Mouse (Mus musculus): Measurements from ENCODE around the gene Trim16. TPM values are rescaled to one million over a fixed set of nuclear protein-coding genes. Genes with fewer than 3 reads are reported as not detected.

Gene Trim16
- polyA plus RNA-seq, 1 experiment, result 9.0 TPM

GRCm38 (mm10) chr11:62847655-62848191 lies 27.7 kb downstream of the Trim16 start:
- peak; percentile 20 for DNase-seq
- no peaks in the 10 kb centered on the region for H3K27me3 ChIP-seq (ENCODE audit: control insufficient read depth, insufficient read depth, low read length)
- TF ChIP-seq CTCF (IDR thresholded peaks at IDR 0.05; ENCODE audit: borderline replicate concordance, control insufficient read depth, extremely low read depth, insufficient read depth, low read length, poor library complexity), result no peak
- TF ChIP-seq POLR2A (IDR thresholded peaks at IDR 0.05; ENCODE audit: control insufficient read depth, extremely low read depth, insufficient read depth, low read length, poor library complexity), result no peak
- 0 out of 2 replicates have a peak overlapping the region, but pooled peaks have one; percentile 26 for H3K4me3 ChIP-seq (ENCODE audit: control insufficient read depth, insufficient read depth, low read length)
- peaks cover 17% of the 10 kb centered on the region for H3K4me1 ChIP-seq (replicated peaks; ENCODE audit: control insufficient read depth, insufficient read depth, low read length)
- peak overlapping the region; percentile 72 for H3K27ac ChIP-seq (ENCODE audit: control insufficient read depth, insufficient read depth, low read length)
- no peaks in the 10 kb centered on the region for H3K36me3 ChIP-seq (ENCODE audit: control insufficient read depth, insufficient read depth, low read length)
- WGBS, result 66% methylated on average over 4 of the region's 4 CpGs

- DNase-seq, result no peak
- 94% methylated on average over 2 of the region's 2 CpGs for WGBS
These were observed 28.3 kb downstream of the Trim16 start for GRCm38 (mm10) chr11:62848301-62848700.

GRCm38 (mm10) chr11:62851199-62851598 lies 31.2 kb downstream of the Trim16 start:
- no peaks in the 10 kb centered on the region for H3K27me3 ChIP-seq (ENCODE audit: control insufficient read depth, insufficient read depth, low read length)
- TF ChIP-seq CTCF (IDR thresholded peaks at IDR 0.05; ENCODE audit: borderline replicate concordance, control insufficient read depth, extremely low read depth, insufficient read depth, low read length, poor library complexity), result no peak
- no peak for TF ChIP-seq POLR2A (IDR thresholded peaks at IDR 0.05; ENCODE audit: control insufficient read depth, extremely low read depth, insufficient read depth, low read length, poor library complexity)
- H3K27ac ChIP-seq (ENCODE audit: control insufficient read depth, insufficient read depth, low read length), result no peak overlapping the region
- no peak for DNase-seq
- H3K4me1 ChIP-seq (replicated peaks; ENCODE audit: control insufficient read depth, insufficient read depth, low read length), result peaks cover 9% of the 10 kb centered on the region
- no peaks in the 10 kb centered on the region for H3K36me3 ChIP-seq (ENCODE audit: control insufficient read depth, insufficient read depth, low read length)
- WGBS, result 97% methylated on average over 1 of the region's 1 CpGs
- H3K4me3 ChIP-seq (ENCODE audit: control insufficient read depth, insufficient read depth, low read length), result no peak overlapping the region

More at GRCm38 (mm10) chr11:62848301-62848700, 28.3 kb downstream of the Trim16 start:
- no peak for TF ChIP-seq POLR2A (IDR thresholded peaks at IDR 0.05; ENCODE audit: control insufficient read depth, extremely low read depth, insufficient read depth, low read length, poor library complexity)
- H3K36me3 ChIP-seq (ENCODE audit: control insufficient read depth, insufficient read depth, low read length), result no peaks in the 10 kb centered on the region
- no peaks in the 10 kb centered on the region for H3K27me3 ChIP-seq (ENCODE audit: control insufficient read depth, insufficient read depth, low read length)
- H3K27ac ChIP-seq (ENCODE audit: control insufficient read depth, insufficient read depth, low read length), result no peak overlapping the region
- H3K4me3 ChIP-seq (ENCODE audit: control insufficient read depth, insufficient read depth, low read length), result no peak overlapping the region
- H3K4me1 ChIP-seq (replicated peaks; ENCODE audit: control insufficient read depth, insufficient read depth, low read length), result peaks cover 17% of the 10 kb centered on the region

DNA sequence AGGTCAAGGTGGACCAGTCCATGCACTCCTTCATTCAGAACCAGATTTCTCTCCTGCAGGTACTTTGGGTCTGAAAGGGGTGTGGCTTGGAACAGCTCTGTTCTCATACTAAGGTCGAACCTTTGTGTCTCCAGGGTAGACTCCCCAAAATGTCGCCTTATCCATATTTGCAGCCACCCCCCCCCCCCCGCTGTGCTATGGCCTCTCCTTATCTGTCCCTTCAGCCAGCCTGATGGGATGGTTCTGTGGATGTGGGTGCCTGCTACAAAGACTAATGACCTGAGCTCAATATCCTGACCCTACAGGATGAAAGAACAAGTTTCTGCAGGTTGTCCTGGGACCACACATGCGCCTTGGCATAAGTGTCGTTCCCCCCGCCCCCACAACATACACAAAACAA lies 33.3 kb downstream of the Trim16 start:
- DNase-seq, result no peak
- H3K36me3 ChIP-seq (ENCODE audit: control insufficient read depth, insufficient read depth, low read length), result no peaks in the 10 kb centered on the region
- no peak overlapping the region for H3K27ac ChIP-seq (ENCODE audit: control insufficient read depth, insufficient read depth, low read length)
- H3K27me3 ChIP-seq (ENCODE audit: control insufficient read depth, insufficient read depth, low read length), result no peaks in the 10 kb centered on the region
- WGBS, result 95% methylated on average over 6 of the region's 6 CpGs
- no peak overlapping the region for H3K4me3 ChIP-seq (ENCODE audit: control insufficient read depth, insufficient read depth, low read length)
- H3K4me1 ChIP-seq (replicated peaks; ENCODE audit: control insufficient read depth, insufficient read depth, low read length), result no peaks in the 10 kb centered on the region
- TF ChIP-seq POLR2A (IDR thresholded peaks at IDR 0.05; ENCODE audit: control insufficient read depth, extremely low read depth, insufficient read depth, low read length, poor library complexity) (no peak), CTCF (IDR thresholded peaks at IDR 0.05; ENCODE audit: borderline replicate concordance, control insufficient read depth, extremely low read depth, insufficient read depth, low read length, poor library complexity) (no peak)

DNA sequence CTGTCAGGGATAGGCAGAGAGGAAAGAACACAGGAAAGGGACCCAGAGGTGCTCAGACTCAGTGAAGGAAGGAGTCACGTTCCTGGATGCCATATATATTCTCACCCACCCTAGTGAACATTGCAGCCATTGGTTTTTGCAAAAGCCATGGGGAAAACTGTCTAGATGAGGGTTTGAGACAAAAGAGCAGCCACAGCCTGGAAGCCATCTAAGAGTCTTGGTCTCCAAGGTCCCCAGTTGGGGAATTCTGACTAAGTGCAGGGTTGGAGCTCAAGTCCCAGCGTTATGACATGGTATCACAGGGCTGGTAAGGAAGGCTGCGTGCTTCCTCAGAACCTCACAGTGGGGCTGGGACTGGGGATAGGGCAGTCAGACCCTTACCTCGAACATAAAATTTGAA lies 45.5 kb downstream of the Trim16 start:
- no peak for DNase-seq
- Histone ChIP-seq H3K4me1 (replicated peaks; ENCODE audit: control insufficient read depth, insufficient read depth, low read length) (no peaks in the 10 kb centered on the region), H3K4me3 (ENCODE audit: control insufficient read depth, insufficient read depth, low read length) (no peak overlapping the region), H3K36me3 (ENCODE audit: control insufficient read depth, insufficient read depth, low read length) (no peaks in the 10 kb centered on the region), H3K27me3 (ENCODE audit: control insufficient read depth, insufficient read depth, low read length) (no peaks in the 10 kb centered on the region), H3K27ac (ENCODE audit: control insufficient read depth, insufficient read depth, low read length) (no peak overlapping the region)
- TF ChIP-seq POLR2A (IDR thresholded peaks at IDR 0.05; ENCODE audit: control insufficient read depth, extremely low read depth, insufficient read depth, low read length, poor library complexity), result no peak
- no peak for TF ChIP-seq CTCF (IDR thresholded peaks at IDR 0.05; ENCODE audit: borderline replicate concordance, control insufficient read depth, extremely low read depth, insufficient read depth, low read length, poor library complexity)
- WGBS, result 92% methylated on average over 4 of the region's 4 CpGs

DNA sequence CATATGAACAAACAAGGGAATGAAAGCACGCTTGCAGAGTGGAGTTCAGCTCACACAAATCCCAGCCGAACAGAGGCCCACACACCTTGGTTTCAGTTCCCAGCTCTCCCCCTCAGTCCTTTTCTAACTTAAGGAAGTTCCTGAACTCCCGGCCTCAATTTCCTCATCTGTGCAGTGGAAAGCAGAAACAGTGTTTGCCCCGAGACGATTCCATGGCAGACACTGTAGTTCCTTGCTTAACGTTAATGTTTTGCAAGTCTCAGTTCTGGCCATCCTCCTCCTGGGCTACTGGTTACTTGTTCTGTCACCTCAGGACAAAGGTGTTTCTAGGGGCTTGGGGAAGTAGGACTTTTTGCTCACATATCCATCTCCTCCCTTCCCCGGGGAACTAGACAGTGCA lies 46.7 kb downstream of the Trim16 start:
- Histone ChIP-seq H3K27me3 (ENCODE audit: control insufficient read depth, insufficient read depth, low read length) (no peaks in the 10 kb centered on the region), H3K27ac (ENCODE audit: control insufficient read depth, insufficient read depth, low read length) (no peak overlapping the region), H3K4me1 (replicated peaks; ENCODE audit: control insufficient read depth, insufficient read depth, low read length) (no peaks in the 10 kb centered on the region), H3K36me3 (ENCODE audit: control insufficient read depth, insufficient read depth, low read length) (no peaks in the 10 kb centered on the region), H3K4me3 (ENCODE audit: control insufficient read depth, insufficient read depth, low read length) (no peak overlapping the region)
- 78% methylated on average over 7 of the region's 7 CpGs for WGBS
- TF ChIP-seq CTCF (IDR thresholded peaks at IDR 0.05; ENCODE audit: borderline replicate concordance, control insufficient read depth, extremely low read depth, insufficient read depth, low read length, poor library complexity) (no peak), POLR2A (IDR thresholded peaks at IDR 0.05; ENCODE audit: control insufficient read depth, extremely low read depth, insufficient read depth, low read length, poor library complexity) (no peak)
- DNase-seq, result no peak

DNA sequence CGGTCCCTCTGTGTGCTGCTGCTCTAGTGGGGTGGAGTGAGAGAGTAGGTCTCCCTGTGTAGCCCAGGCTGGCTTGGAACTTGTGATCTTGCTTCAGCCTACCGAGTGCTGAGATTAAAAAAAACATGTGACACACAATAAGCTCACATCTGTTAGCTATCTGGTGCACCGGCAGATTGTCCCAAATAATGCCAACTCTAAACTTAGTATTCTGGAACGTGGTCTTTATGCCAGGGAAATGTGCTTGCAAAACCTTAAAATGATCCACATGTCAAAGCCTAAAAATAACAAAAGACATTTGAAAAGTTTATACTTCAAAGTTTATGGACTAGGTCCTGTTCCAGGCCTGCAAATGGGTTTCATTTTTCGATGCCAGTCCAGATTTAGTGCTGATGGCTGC lies 49.2 kb downstream of the Trim16 start:
- no peak for DNase-seq
- Histone ChIP-seq H3K36me3 (ENCODE audit: control insufficient read depth, insufficient read depth, low read length) (no peaks in the 10 kb centered on the region), H3K27me3 (ENCODE audit: control insufficient read depth, insufficient read depth, low read length) (no peaks in the 10 kb centered on the region), H3K4me3 (ENCODE audit: control insufficient read depth, insufficient read depth, low read length) (no peak overlapping the region), H3K4me1 (replicated peaks; ENCODE audit: control insufficient read depth, insufficient read depth, low read length) (no peaks in the 10 kb centered on the region), H3K27ac (ENCODE audit: control insufficient read depth, insufficient read depth, low read length) (no peak overlapping the region)
- TF ChIP-seq POLR2A (IDR thresholded peaks at IDR 0.05; ENCODE audit: control insufficient read depth, extremely low read depth, insufficient read depth, low read length, poor library complexity), result no peak
- no peak for TF ChIP-seq CTCF (IDR thresholded peaks at IDR 0.05; ENCODE audit: borderline replicate concordance, control insufficient read depth, extremely low read depth, insufficient read depth, low read length, poor library complexity)
- 93% methylated on average over 5 of the region's 5 CpGs for WGBS
